Mouse (Mus musculus): ENCODE measurements around the gene Abcc4. TPM values are rescaled to one million over a fixed set of nuclear protein-coding genes. Genes with fewer than 3 reads are reported as not detected.

The Abcc4 gene
- total RNA-seq, 1 experiment: 36.5 TPM

- Histone ChIP-seq H3K9ac (ENCODE audit: insufficient read depth, low read depth, low read length, poor library complexity, severe bottlenecking) (no peak overlapping the region), H3K4me1 (ENCODE audit: control insufficient read depth in 2 of 2, insufficient read depth in 2 of 2, low read length in 2 of 2, poor library complexity in 1 of 2) (peaks cover 2 to 4% of the 10 kb centered on the region in 2 experiments; a peak in 1 of 4 replicates), H3K9me3 (ENCODE audit: control insufficient read depth, insufficient read depth, low read depth, low read length) (no peaks in the 10 kb centered on the region), H3K4me3 (ENCODE audit: insufficient read depth in 1 of 2, low read depth in 1 of 2, low read length in 2 of 2, poor library complexity in 1 of 2, severe bottlenecking in 1 of 2) (no peak overlapping the region), H3K27ac (ENCODE audit: insufficient read depth, low read depth, low read length, poor library complexity, severe bottlenecking) (no peak overlapping the region), H3K36me3 (ENCODE audit: control insufficient read depth, insufficient read depth, low read length, poor library complexity, severe bottlenecking) (peaks cover 10% of the 10 kb centered on the region; the same call in 1 of the 2 replicates)
- DNase-seq (ENCODE audit: low read depth, low spot score): no peak
- TF ChIP-seq HCFC1 (IDR thresholded peaks at IDR 0.05; ENCODE audit: borderline replicate concordance, insufficient read depth, low read length): no peak
- no peak for TF ChIP-seq MAFK (IDR thresholded peaks at IDR 0.05; ENCODE audit: insufficient read depth, low read depth, low read length)
- TF ChIP-seq ZC3H11A (IDR thresholded peaks at IDR 0.05; ENCODE audit: borderline replicate concordance, low read depth, low read length): no peak
- TF ChIP-seq CHD2 (IDR thresholded peaks at IDR 0.05; ENCODE audit: low read depth, low read length): no peak
- TF ChIP-seq ZNF384 (IDR thresholded peaks at IDR 0.05; ENCODE audit: low read depth, low read length): no peak
- in situ Hi-C loops (cut with MboI; ENCODE audit: low sequenced_read_pairs in 2 of 2, unreplicated experiment in 2 of 2): no loop called here
Observed at GRCm38 (mm10) chr14:118566809-118567208, 139.2 kb downstream of the Abcc4 start.

- H3K4me3 ChIP-seq (ENCODE audit: insufficient read depth in 1 of 2, low read depth in 1 of 2, low read length in 2 of 2, poor library complexity in 1 of 2, severe bottlenecking in 1 of 2): no peak overlapping the region
- in situ Hi-C loops (cut with MboI; ENCODE audit: low sequenced_read_pairs in 2 of 2, unreplicated experiment in 2 of 2): no loop called here
- TF ChIP-seq MAFK (IDR thresholded peaks at IDR 0.05; ENCODE audit: insufficient read depth, low read depth, low read length): no peak
- DNase-seq (ENCODE audit: low read depth, low spot score): peak; percentile 35
- no peak overlapping the region for H3K9ac ChIP-seq (ENCODE audit: insufficient read depth, low read depth, low read length, poor library complexity, severe bottlenecking)
- H3K9me3 ChIP-seq (ENCODE audit: control insufficient read depth, insufficient read depth, low read depth, low read length): no peaks in the 10 kb centered on the region
- H3K4me1 ChIP-seq (ENCODE audit: control insufficient read depth in 2 of 2, insufficient read depth in 2 of 2, low read length in 2 of 2, poor library complexity in 1 of 2): peaks cover 2 to 4% of the 10 kb centered on the region in 2 experiments; a peak in 1 of 4 replicates
- H3K27ac ChIP-seq (ENCODE audit: insufficient read depth, low read depth, low read length, poor library complexity, severe bottlenecking): no peak overlapping the region
- H3K36me3 ChIP-seq (ENCODE audit: control insufficient read depth, insufficient read depth, low read length, poor library complexity, severe bottlenecking): peaks cover 10% of the 10 kb centered on the region; the same call in 1 of the 2 replicates
Observed at GRCm38 (mm10) chr14:118566214-118566688, 139.8 kb downstream of the Abcc4 start.

GRCm38 (mm10) chr14:118565696-118566095 lies 140.3 kb downstream of the Abcc4 start:
- no peaks in the 10 kb centered on the region for H3K9me3 ChIP-seq (ENCODE audit: control insufficient read depth, insufficient read depth, low read depth, low read length)
- H3K4me1 ChIP-seq (ENCODE audit: control insufficient read depth in 2 of 2, insufficient read depth in 2 of 2, low read length in 2 of 2, poor library complexity in 1 of 2): peaks cover 2 to 4% of the 10 kb centered on the region in 2 experiments; a peak in 1 of 4 replicates
- H3K4me3 ChIP-seq (ENCODE audit: insufficient read depth in 1 of 2, low read depth in 1 of 2, low read length in 2 of 2, poor library complexity in 1 of 2, severe bottlenecking in 1 of 2): no peak overlapping the region
- no peak for TF ChIP-seq ZNF384 (IDR thresholded peaks at IDR 0.05; ENCODE audit: low read depth, low read length)
- no peak for TF ChIP-seq CHD2 (IDR thresholded peaks at IDR 0.05; ENCODE audit: low read depth, low read length)
- TF ChIP-seq MAFK (IDR thresholded peaks at IDR 0.05; ENCODE audit: insufficient read depth, low read depth, low read length): no peak
- TF ChIP-seq HCFC1 (IDR thresholded peaks at IDR 0.05; ENCODE audit: borderline replicate concordance, insufficient read depth, low read length): no peak
- in situ Hi-C loops (cut with MboI; ENCODE audit: low sequenced_read_pairs in 2 of 2, unreplicated experiment in 2 of 2): no loop called here
- no peak overlapping the region for H3K27ac ChIP-seq (ENCODE audit: insufficient read depth, low read depth, low read length, poor library complexity, severe bottlenecking)
- no peak for DNase-seq (ENCODE audit: low read depth, low spot score)
- H3K36me3 ChIP-seq (ENCODE audit: control insufficient read depth, insufficient read depth, low read length, poor library complexity, severe bottlenecking): peaks cover 10% of the 10 kb centered on the region; the same call in 1 of the 2 replicates
- H3K9ac ChIP-seq (ENCODE audit: insufficient read depth, low read depth, low read length, poor library complexity, severe bottlenecking): no peak overlapping the region

GRCm38 (mm10) chr14:118563570-118563969 lies 142.4 kb downstream of the Abcc4 start:
- H3K9ac ChIP-seq (ENCODE audit: insufficient read depth, low read depth, low read length, poor library complexity, severe bottlenecking): no peak overlapping the region
- in situ Hi-C loops (cut with MboI; ENCODE audit: low sequenced_read_pairs in 2 of 2, unreplicated experiment in 2 of 2): no loop called here
- H3K4me3 ChIP-seq (ENCODE audit: insufficient read depth in 1 of 2, low read depth in 1 of 2, low read length in 2 of 2, poor library complexity in 1 of 2, severe bottlenecking in 1 of 2): no peak overlapping the region
- H3K4me1 ChIP-seq (ENCODE audit: control insufficient read depth in 2 of 2, insufficient read depth in 2 of 2, low read length in 2 of 2, poor library complexity in 1 of 2): peaks cover 2 to 4% of the 10 kb centered on the region in 2 experiments; a peak in 1 of 4 replicates
- H3K36me3 ChIP-seq (ENCODE audit: control insufficient read depth, insufficient read depth, low read length, poor library complexity, severe bottlenecking): peaks cover 6% of the 10 kb centered on the region; the same call in 1 of the 2 replicates
- no peaks in the 10 kb centered on the region for H3K9me3 ChIP-seq (ENCODE audit: control insufficient read depth, insufficient read depth, low read depth, low read length)
- no peak for TF ChIP-seq HCFC1 (IDR thresholded peaks at IDR 0.05; ENCODE audit: borderline replicate concordance, insufficient read depth, low read length)
- no peak for TF ChIP-seq ZC3H11A (IDR thresholded peaks at IDR 0.05; ENCODE audit: borderline replicate concordance, low read depth, low read length)
- TF ChIP-seq CHD2 (IDR thresholded peaks at IDR 0.05; ENCODE audit: low read depth, low read length): no peak
- TF ChIP-seq ZNF384 (IDR thresholded peaks at IDR 0.05; ENCODE audit: low read depth, low read length): no peak
- TF ChIP-seq MAFK (IDR thresholded peaks at IDR 0.05; ENCODE audit: insufficient read depth, low read depth, low read length): no peak
- no peak overlapping the region for H3K27ac ChIP-seq (ENCODE audit: insufficient read depth, low read depth, low read length, poor library complexity, severe bottlenecking)
- no peak for DNase-seq (ENCODE audit: low read depth, low spot score)
